Mouse (Mus musculus): Measurements from ENCODE around the gene Tbxas1. TPM values are rescaled to one million over a fixed set of nuclear protein-coding genes. Genes with fewer than 3 reads are reported as not detected.

Tbxas1 gene
- polyA plus RNA-seq, 1 experiment from 2014 or later: 1.1 TPM

- H3K9me3 ChIP-seq: no peaks in the 10 kb centered on the region
- no peak overlapping the region for H3K9ac ChIP-seq
- peaks cover 7% of the 10 kb centered on the region; the same call in 1 of the 2 replicates for H3K4me1 ChIP-seq
- ATAC-seq (ENCODE audit: insufficient number of reproducible peaks, insufficient read depth, low FRiP score, low TSS enrichment, low read depth): no peak
- no peaks in the 10 kb centered on the region for H3K27me3 ChIP-seq
- 72% methylated on average over 4 of the region's 4 CpGs for WGBS
- no peak overlapping the region for H3K4me3 ChIP-seq
- no peaks in the 10 kb centered on the region for H3K36me3 ChIP-seq
- H3K4me2 ChIP-seq: no peak overlapping the region
- H3K27ac ChIP-seq: no peak overlapping the region
These were observed 107.5 kb downstream of the Tbxas1 start for GRCm38 (mm10) chr6:38982656-38983055.

GRCm38 (mm10) chr6:38983060-38983459, 107.9 kb downstream of the Tbxas1 start:
- no peak for ATAC-seq (ENCODE audit: insufficient number of reproducible peaks, insufficient read depth, low FRiP score, low TSS enrichment, low read depth)
- WGBS: 64% methylated on average over 7 of the region's 7 CpGs
- H3K4me1 ChIP-seq: peaks cover 7% of the 10 kb centered on the region; the same call in 1 of the 2 replicates

GRCm38 (mm10) chr6:38984626-38985025, 109.4 kb downstream of the Tbxas1 start:
- no peak for ATAC-seq (ENCODE audit: insufficient number of reproducible peaks, insufficient read depth, low FRiP score, low TSS enrichment, low read depth)
- Histone ChIP-seq H3K4me1 (peaks cover 7% of the 10 kb centered on the region; the same call in 1 of the 2 replicates), H3K9me3 (no peaks in the 10 kb centered on the region), H3K4me2 (no peak overlapping the region), H3K4me3 (no peak overlapping the region), H3K36me3 (no peaks in the 10 kb centered on the region), H3K27ac (no peak overlapping the region), H3K9ac (no peak overlapping the region), H3K27me3 (no peaks in the 10 kb centered on the region)
- whole genome bisulfite sequencing: 86% methylated on average over 2 of the region's 2 CpGs

More at GRCm38 (mm10) chr6:38983060-38983459, 107.9 kb downstream of the Tbxas1 start:
- Histone ChIP-seq H3K4me2 (no peak overlapping the region), H3K9me3 (no peaks in the 10 kb centered on the region), H3K36me3 (no peaks in the 10 kb centered on the region), H3K27me3 (no peaks in the 10 kb centered on the region), H3K9ac (no peak overlapping the region), H3K27ac (no peak overlapping the region), H3K4me3 (no peak overlapping the region)

- no peaks in the 10 kb centered on the region for H3K9me3 ChIP-seq
- WGBS: 66% methylated on average over 10 of the region's 10 CpGs
These were observed 111.4 kb downstream of the Tbxas1 start for GRCm38 (mm10) chr6:38986641-38987040.

GRCm38 (mm10) chr6:38992016-38992415, 116.8 kb downstream of the Tbxas1 start:
- Histone ChIP-seq H3K4me3 (no peak overlapping the region), H3K4me2 (no peak overlapping the region), H3K27ac (no peak overlapping the region), H3K9ac (no peak overlapping the region), H3K9me3 (no peaks in the 10 kb centered on the region), H3K27me3 (no peaks in the 10 kb centered on the region), H3K4me1 (no peaks in the 10 kb centered on the region), H3K36me3 (no peaks in the 10 kb centered on the region)
- ATAC-seq (ENCODE audit: insufficient number of reproducible peaks, insufficient read depth, low FRiP score, low TSS enrichment, low read depth): no peak
- WGBS: 51% methylated on average over 4 of the region's 4 CpGs

More at GRCm38 (mm10) chr6:38986641-38987040, 111.4 kb downstream of the Tbxas1 start:
- H3K9ac ChIP-seq: no peak overlapping the region
- no peak overlapping the region for H3K27ac ChIP-seq
- H3K36me3 ChIP-seq: no peaks in the 10 kb centered on the region
- ATAC-seq (ENCODE audit: insufficient number of reproducible peaks, insufficient read depth, low FRiP score, low TSS enrichment, low read depth): no peak
- no peak overlapping the region for H3K4me2 ChIP-seq
- no peak overlapping the region for H3K4me3 ChIP-seq
- H3K27me3 ChIP-seq: no peaks in the 10 kb centered on the region
- no peaks in the 10 kb centered on the region for H3K4me1 ChIP-seq

- no peak; the same call in 1 of the 2 replicates for ATAC-seq (ENCODE audit: insufficient number of reproducible peaks, insufficient read depth, low FRiP score, low TSS enrichment, low read depth)
- no peak overlapping the region for H3K9ac ChIP-seq
- H3K4me3 ChIP-seq: no peak overlapping the region
- no peaks in the 10 kb centered on the region for H3K9me3 ChIP-seq
- H3K4me2 ChIP-seq: no peak overlapping the region
- H3K27ac ChIP-seq: no peak overlapping the region
- no peaks in the 10 kb centered on the region for H3K27me3 ChIP-seq
- H3K4me1 ChIP-seq: no peaks in the 10 kb centered on the region; the same call in 1 of the 2 replicates
- no peaks in the 10 kb centered on the region for H3K36me3 ChIP-seq
- 83% methylated on average over 3 of the region's 3 CpGs for WGBS
These were observed 120.6 kb downstream of the Tbxas1 start for GRCm38 (mm10) chr6:38995774-38996173.

- no peak overlapping the region for H3K4me3 ChIP-seq
- H3K27ac ChIP-seq: no peak overlapping the region
- no peaks in the 10 kb centered on the region; the same call in 1 of the 2 replicates for H3K4me1 ChIP-seq
- WGBS: 71% methylated on average over 4 of the region's 4 CpGs
- H3K9me3 ChIP-seq: no peaks in the 10 kb centered on the region
- no peaks in the 10 kb centered on the region for H3K36me3 ChIP-seq
- no peak overlapping the region for H3K9ac ChIP-seq
- H3K27me3 ChIP-seq: no peaks in the 10 kb centered on the region
- H3K4me2 ChIP-seq: no peak overlapping the region
- ATAC-seq (ENCODE audit: insufficient number of reproducible peaks, insufficient read depth, low FRiP score, low TSS enrichment, low read depth): no peak
These were observed 122.6 kb downstream of the Tbxas1 start for GRCm38 (mm10) chr6:38997838-38998237.

- H3K9me3 ChIP-seq: no peaks in the 10 kb centered on the region
- no peak overlapping the region for H3K4me2 ChIP-seq
These were observed 127.9 kb downstream of the Tbxas1 start for GRCm38 (mm10) chr6:39003126-39003525.

GRCm38 (mm10) chr6:39004003-39004473, 128.8 kb downstream of the Tbxas1 start:
- Histone ChIP-seq H3K4me1 (no peaks in the 10 kb centered on the region), H3K27ac (no peak overlapping the region), H3K4me3 (no peak overlapping the region), H3K9me3 (no peaks in the 10 kb centered on the region), H3K4me2 (no peak overlapping the region), H3K9ac (no peak overlapping the region), H3K36me3 (no peaks in the 10 kb centered on the region), H3K27me3 (no peaks in the 10 kb centered on the region)
- no peak for ATAC-seq (ENCODE audit: insufficient number of reproducible peaks, insufficient read depth, low FRiP score, low TSS enrichment, low read depth)
- 72% methylated on average over 12 of the region's 12 CpGs for WGBS

More at GRCm38 (mm10) chr6:39003126-39003525, 127.9 kb downstream of the Tbxas1 start:
- no peaks in the 10 kb centered on the region for H3K36me3 ChIP-seq
- H3K27me3 ChIP-seq: no peaks in the 10 kb centered on the region
- H3K4me3 ChIP-seq: no peak overlapping the region
- no peak overlapping the region for H3K27ac ChIP-seq
- no peak overlapping the region for H3K9ac ChIP-seq
- no peak for ATAC-seq (ENCODE audit: insufficient number of reproducible peaks, insufficient read depth, low FRiP score, low TSS enrichment, low read depth)
- no peaks in the 10 kb centered on the region; the same call in 1 of the 2 replicates for H3K4me1 ChIP-seq
- 76% methylated on average over 7 of the region's 7 CpGs for WGBS

GRCm38 (mm10) chr6:39005267-39005944, 130.2 kb downstream of the Tbxas1 start:
- 72% methylated on average over 20 of the region's 20 CpGs for WGBS
- no peaks in the 10 kb centered on the region for H3K27me3 ChIP-seq
- no peak overlapping the region for H3K4me2 ChIP-seq
- no peak overlapping the region for H3K9ac ChIP-seq
- no peak overlapping the region for H3K4me3 ChIP-seq
- H3K36me3 ChIP-seq: no peaks in the 10 kb centered on the region
- no peaks in the 10 kb centered on the region for H3K9me3 ChIP-seq
- no peaks in the 10 kb centered on the region for H3K4me1 ChIP-seq
- ATAC-seq (ENCODE audit: insufficient number of reproducible peaks, insufficient read depth, low FRiP score, low TSS enrichment, low read depth): no peak
- H3K27ac ChIP-seq: no peak overlapping the region

GRCm38 (mm10) chr6:39005945-39006572, 130.9 kb downstream of the Tbxas1 start:
- no peaks in the 10 kb centered on the region for H3K36me3 ChIP-seq
- no peak overlapping the region for H3K27ac ChIP-seq
- ATAC-seq (ENCODE audit: insufficient number of reproducible peaks, insufficient read depth, low FRiP score, low TSS enrichment, low read depth): no peak

GRCm38 (mm10) chr6:39007223-39007622, 132.0 kb downstream of the Tbxas1 start:
- no peaks in the 10 kb centered on the region for H3K9me3 ChIP-seq
- no peak overlapping the region for H3K4me2 ChIP-seq
- no peak overlapping the region for H3K27ac ChIP-seq
- H3K36me3 ChIP-seq: no peaks in the 10 kb centered on the region
- no peaks in the 10 kb centered on the region for H3K4me1 ChIP-seq
- ATAC-seq (ENCODE audit: insufficient number of reproducible peaks, insufficient read depth, low FRiP score, low TSS enrichment, low read depth): no peak
- WGBS: 77% methylated on average over 5 of the region's 5 CpGs
- H3K9ac ChIP-seq: no peak overlapping the region
- H3K27me3 ChIP-seq: no peaks in the 10 kb centered on the region
- H3K4me3 ChIP-seq: no peak overlapping the region

More at GRCm38 (mm10) chr6:39005945-39006572, 130.9 kb downstream of the Tbxas1 start:
- H3K4me1 ChIP-seq: no peaks in the 10 kb centered on the region
- H3K9ac ChIP-seq: no peak overlapping the region
- H3K27me3 ChIP-seq: no peaks in the 10 kb centered on the region
- WGBS: 74% methylated on average over 5 of the region's 5 CpGs
- H3K4me2 ChIP-seq: no peak overlapping the region
- H3K4me3 ChIP-seq: no peak overlapping the region
- H3K9me3 ChIP-seq: no peaks in the 10 kb centered on the region
